Mouse (Mus musculus) embryonic facial prominence, embryonic 13.5 days (tissue): ENCODE measurements around the gene Bmyc. TPM values are rescaled to one million over a fixed set of nuclear protein-coding genes. Genes with fewer than 3 reads are reported as not detected.

Experiments used
- ATAC-seq: fragments of 200-750 bp; cut with Nextera tagmentation; 2 replicates; pipeline ENCODE4 v1.8.0; 2017; ENCODE audit warnings: low read depth; ENCODE audit not compliant: insufficient number of reproducible peaks, insufficient read depth, low FRiP score, low TSS enrichment
- H3K27ac ChIP-seq: fragments of 300-500 bp; sonication (generic); 2 replicates; pipeline ENCODE4 v1.5.1; 2015; ENCODE audit warnings: moderate library complexity, mild to moderate bottlenecking, inconsistent platforms
- H3K27me3 ChIP-seq: fragments of 300-500 bp; sonication (generic); 2 replicates; pipeline ENCODE4 v1.6.1; 2015; ENCODE audit warnings: mild to moderate bottlenecking, inconsistent platforms
- H3K36me3 ChIP-seq: fragments of 300-500 bp; sonication (generic); 2 replicates; pipeline ENCODE4 v1.6.1; 2015; ENCODE audit warnings: mild to moderate bottlenecking, inconsistent platforms
- H3K4me1 ChIP-seq: fragments of 300-500 bp; sonication (generic); 2 replicates; pipeline ENCODE4 v1.6.1; 2015; ENCODE audit warnings: inconsistent platforms
- H3K4me2 ChIP-seq: fragments of 300-500 bp; sonication (generic); 2 replicates; pipeline ENCODE4 v1.6.1; 2015; ENCODE audit warnings: moderate library complexity, mild to moderate bottlenecking, inconsistent platforms
- H3K4me3 ChIP-seq: fragments of 300-500 bp; sonication (generic); 2 replicates; pipeline ENCODE4 v1.5.1; 2015; ENCODE audit warnings: mild to moderate bottlenecking, inconsistent platforms
- H3K9ac ChIP-seq: fragments of 300-500 bp; sonication (generic); 2 replicates; pipeline ENCODE4 v1.6.1; 2015; ENCODE audit warnings: mild to moderate bottlenecking, inconsistent platforms
- H3K9me3 ChIP-seq: fragments of 300-500 bp; sonication (generic); 2 replicates; pipeline ENCODE4 v1.6.1; 2016; ENCODE audit warnings: inconsistent platforms
- WGBS: fragments of 180-500 bp; shearing (Covaris S2); methylation state at CpG from one replicate; pipeline ENCODE4 v1.1.7; 2015; ENCODE audit warnings: mixed read lengths; 5-methylcytosine and 5-hydroxymethylcytosine counted together
- polyA plus RNA-seq: library from polyadenylated mRNA; unstranded; fragments of >200 nt; fragmentation: Nextera tagmentation; extraction: Ambion mirVana; gene quantifications from 2 replicates; pipeline ENCODE4 v1.2.1, GENCODE M21; 2015

Bmyc gene
- polyA plus RNA-seq = 95.4 and 103 TPM in 2 replicates

GRCm38 (mm10) chr2:25706643-25707481 lies at the start of gene Bmyc:
Bmyc (plus strand) TSS chr2:25706739.
- no peaks in the 10 kb centered on the region for H3K9me3 ChIP-seq
- H3K4me3 ChIP-seq = peak within 1 kb of the TSS; percentile 80
- peak within 1 kb of the TSS; percentile 79 for H3K27ac ChIP-seq
- no peaks in the 10 kb centered on the region for H3K36me3 ChIP-seq
- H3K9ac ChIP-seq = peak within 1 kb of the TSS; percentile 83
- H3K4me2 ChIP-seq = peak within 1 kb of the TSS; percentile 76
- WGBS = under 1% methylated on average over 78 of the region's 78 CpGs
- ATAC-seq = peak; percentile 85
- H3K27me3 ChIP-seq = no peaks in the 10 kb centered on the region
- H3K4me1 ChIP-seq = peaks cover 13% of the 10 kb centered on the region

DNA sequence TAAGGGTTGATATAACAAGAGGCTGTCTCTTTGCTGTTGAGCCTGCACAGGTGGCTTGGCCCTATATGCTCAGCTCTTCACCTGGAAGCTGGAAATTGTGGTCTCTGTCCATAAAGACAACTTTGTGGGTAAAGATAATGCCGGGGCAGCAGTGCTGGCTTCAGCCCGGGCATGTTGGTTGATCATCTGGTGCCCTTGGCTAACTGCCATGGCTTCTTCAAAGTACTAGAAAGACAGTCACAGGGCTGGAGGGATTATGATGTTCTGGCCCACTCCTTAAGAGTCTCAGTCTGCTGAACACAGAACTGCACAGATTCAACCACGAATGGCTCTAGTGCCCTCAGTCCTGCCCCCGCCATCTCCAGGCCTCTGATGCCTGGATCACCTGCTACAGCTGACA lies 49.3 kb upstream of the Bmyc start:
- whole genome bisulfite sequencing = 78% methylated on average over 4 of the region's 4 CpGs
- no peaks in the 10 kb centered on the region for H3K27me3 ChIP-seq
- ATAC-seq = no peak

GRCm38 (mm10) chr2:25657652-25658051 lies 48.9 kb upstream of the Bmyc start, which contains the start of gene Lcn5:
Lcn5 (plus strand) TSS chr2:25657952.
- no peaks in the 10 kb centered on the region for H3K27me3 ChIP-seq
- no peak within 1 kb of the TSS for H3K27ac ChIP-seq
- H3K36me3 ChIP-seq = no peaks in the 10 kb centered on the region

More for the DNA sequence above, 49.3 kb upstream of the Bmyc start:
- no peak overlapping the region for H3K27ac ChIP-seq
- H3K4me2 ChIP-seq = no peak overlapping the region
- H3K9ac ChIP-seq = no peak overlapping the region
- H3K36me3 ChIP-seq = no peaks in the 10 kb centered on the region
- no peak overlapping the region for H3K4me3 ChIP-seq
- H3K4me1 ChIP-seq = no peaks in the 10 kb centered on the region
- H3K9me3 ChIP-seq = no peaks in the 10 kb centered on the region

GRCm38 (mm10) chr2:25660279-25660678 lies 46.3 kb upstream of the Bmyc start:
- Histone ChIP-seq H3K9me3 (no peaks in the 10 kb centered on the region), H3K36me3 (no peaks in the 10 kb centered on the region), H3K9ac (no peak overlapping the region), H3K4me2 (no peak overlapping the region), H3K4me1 (no peaks in the 10 kb centered on the region), H3K27ac (no peak overlapping the region), H3K4me3 (no peak overlapping the region), H3K27me3 (no peaks in the 10 kb centered on the region)
- no peak for ATAC-seq
- 84% methylated on average over 8 of the region's 8 CpGs for WGBS

More at GRCm38 (mm10) chr2:25657652-25658051, 48.9 kb upstream of the Bmyc start, which contains the start of gene Lcn5:
- Histone ChIP-seq H3K9me3 (no peaks in the 10 kb centered on the region), H3K9ac (no peak within 1 kb of the TSS), H3K4me3 (no peak within 1 kb of the TSS), H3K4me2 (no peak within 1 kb of the TSS), H3K4me1 (no peaks in the 10 kb centered on the region)
- no peak for ATAC-seq

- H3K9ac ChIP-seq = no peak overlapping the region
- no peaks in the 10 kb centered on the region for H3K4me1 ChIP-seq
- no peak overlapping the region for H3K27ac ChIP-seq
- H3K4me2 ChIP-seq = no peak overlapping the region
- H3K4me3 ChIP-seq = no peak overlapping the region
- no peaks in the 10 kb centered on the region for H3K9me3 ChIP-seq
- 83% methylated on average over 6 of the region's 6 CpGs for WGBS
- ATAC-seq = no peak
- no peaks in the 10 kb centered on the region for H3K36me3 ChIP-seq
- no peaks in the 10 kb centered on the region for H3K27me3 ChIP-seq
Observed at GRCm38 (mm10) chr2:25661245-25661970, 45.1 kb upstream of the Bmyc start.

DNA sequence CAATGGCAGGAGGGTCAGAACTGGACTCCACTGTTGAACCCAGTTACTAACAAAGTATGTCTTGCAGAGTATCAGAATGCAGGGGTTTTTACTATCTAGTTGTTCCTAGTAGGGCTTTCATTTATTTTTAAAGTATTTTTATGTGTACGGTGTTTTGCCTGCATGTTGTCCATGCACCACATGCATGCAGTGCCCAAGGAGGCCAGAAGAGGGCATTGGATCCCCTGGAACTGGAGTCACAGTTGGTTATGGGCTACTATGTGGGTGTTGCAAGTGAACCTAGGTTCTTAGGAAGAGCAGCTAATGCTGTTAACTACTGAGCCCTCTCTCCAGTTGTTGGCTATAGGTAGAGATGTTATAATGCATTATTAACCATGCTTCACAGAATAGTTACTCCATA lies 43.0 kb upstream of the Bmyc start:
- Histone ChIP-seq H3K27ac (no peak overlapping the region), H3K27me3 (no peaks in the 10 kb centered on the region), H3K36me3 (no peaks in the 10 kb centered on the region), H3K4me1 (no peaks in the 10 kb centered on the region), H3K9me3 (no peaks in the 10 kb centered on the region), H3K4me3 (no peak overlapping the region), H3K4me2 (no peak overlapping the region), H3K9ac (no peak overlapping the region)
- no peak for ATAC-seq
- 53% methylated on average over 1 of the region's 1 CpGs for WGBS

DNA sequence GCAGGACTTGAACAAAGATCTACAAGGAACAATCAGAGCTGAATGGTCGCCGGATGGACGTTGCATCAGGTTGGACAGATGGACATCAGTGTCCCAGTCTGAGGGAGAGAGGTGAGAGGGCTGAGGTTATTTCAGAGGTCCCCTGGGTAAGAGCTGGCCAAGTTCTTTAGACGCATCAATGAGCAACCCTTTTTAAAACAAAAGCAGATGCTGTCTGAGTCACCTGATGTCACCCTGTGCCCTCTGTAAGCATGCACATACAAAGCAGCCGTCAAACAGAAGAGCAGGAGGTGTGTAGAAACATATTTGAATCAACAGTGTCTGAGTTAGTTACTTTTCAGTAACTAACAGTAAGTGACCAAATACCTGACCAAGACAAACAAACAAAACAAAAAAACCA lies 42.4 kb upstream of the Bmyc start:
- no peak for ATAC-seq
- no peaks in the 10 kb centered on the region for H3K36me3 ChIP-seq
- H3K4me3 ChIP-seq = no peak overlapping the region
- H3K9me3 ChIP-seq = no peaks in the 10 kb centered on the region
- H3K9ac ChIP-seq = no peak overlapping the region
- no peaks in the 10 kb centered on the region for H3K27me3 ChIP-seq
- H3K4me2 ChIP-seq = no peak overlapping the region
- H3K4me1 ChIP-seq = no peaks in the 10 kb centered on the region
- H3K27ac ChIP-seq = no peak overlapping the region
- 71% methylated on average over 5 of the region's 5 CpGs for WGBS

- H3K4me2 ChIP-seq = no peak overlapping the region
- 70% methylated on average over 1 of the region's 1 CpGs for WGBS
- no peaks in the 10 kb centered on the region for H3K27me3 ChIP-seq
- H3K4me3 ChIP-seq = no peak overlapping the region
- no peak overlapping the region for H3K9ac ChIP-seq
- no peaks in the 10 kb centered on the region for H3K4me1 ChIP-seq
- no peaks in the 10 kb centered on the region for H3K9me3 ChIP-seq
- H3K27ac ChIP-seq = no peak overlapping the region
- ATAC-seq = no peak
- no peaks in the 10 kb centered on the region for H3K36me3 ChIP-seq
Observed at GRCm38 (mm10) chr2:25666516-25666915, 40.0 kb upstream of the Bmyc start.

- Histone ChIP-seq H3K4me3 (no peak within 1 kb of the TSS), H3K27me3 (no peaks in the 10 kb centered on the region), H3K9ac (no peak within 1 kb of the TSS), H3K27ac (no peak within 1 kb of the TSS), H3K36me3 (no peaks in the 10 kb centered on the region), H3K4me1 (0 out of 2 replicates have a peak, but pooled peaks cover 3% of the 10 kb centered on the region), H3K9me3 (no peaks in the 10 kb centered on the region), H3K4me2 (no peak within 1 kb of the TSS)
- WGBS = 88% methylated on average over 3 of the region's 3 CpGs
- no peak for ATAC-seq
Observed at GRCm38 (mm10) chr2:25676486-25676885, 30.1 kb upstream of the Bmyc start, which contains the start of gene Lcn6. Lcn6 (plus strand) TSS chr2:25676786.

GRCm38 (mm10) chr2:25679559-25679958 lies 27.0 kb upstream of the Bmyc start:
- H3K9me3 ChIP-seq = no peaks in the 10 kb centered on the region
- H3K4me2 ChIP-seq = no peak overlapping the region
- H3K36me3 ChIP-seq = no peaks in the 10 kb centered on the region
- H3K27ac ChIP-seq = no peak overlapping the region
- H3K4me1 ChIP-seq = 0 out of 2 replicates have a peak, but pooled peaks cover 3% of the 10 kb centered on the region
- 74% methylated on average over 6 of the region's 6 CpGs for WGBS
- no peak for ATAC-seq
- H3K9ac ChIP-seq = no peak overlapping the region
- 0 out of 2 replicates have a peak, but pooled peaks cover 1% of the 10 kb centered on the region for H3K27me3 ChIP-seq
- H3K4me3 ChIP-seq = no peak overlapping the region

DNA sequence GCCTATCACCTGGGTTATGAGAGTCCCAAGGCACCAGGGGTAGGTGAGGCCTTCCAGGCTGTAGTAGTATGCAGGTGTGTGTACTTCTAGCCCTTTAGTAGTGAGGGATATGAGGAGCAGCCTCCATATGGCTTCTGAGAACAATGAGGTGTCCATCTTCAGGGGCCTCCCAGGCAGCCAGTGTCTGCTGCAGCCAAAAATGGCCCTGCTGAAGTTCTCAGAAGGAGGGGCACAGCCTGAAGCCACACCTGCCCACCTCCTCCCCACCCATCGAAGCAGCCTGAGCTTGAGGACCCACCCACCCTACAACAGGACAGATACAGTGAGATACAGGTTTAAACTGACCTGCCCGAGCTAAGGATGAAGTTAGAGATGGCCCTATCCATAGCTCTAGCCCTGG lies 24.1 kb upstream of the Bmyc start, which contains the start of gene Lcn10:
Gene Lcn10, plus strand, starts transcription at position 301 of the 400 bp plus-strand sequence.
- Histone ChIP-seq H3K4me2 (no peak within 1 kb of the TSS), H3K4me3 (no peak within 1 kb of the TSS), H3K9me3 (no peaks in the 10 kb centered on the region), H3K36me3 (no peaks in the 10 kb centered on the region), H3K27me3 (0 out of 2 replicates have a peak, but pooled peaks cover 3% of the 10 kb centered on the region), H3K27ac (no peak within 1 kb of the TSS), H3K9ac (no peak within 1 kb of the TSS), H3K4me1 (0 out of 2 replicates have a peak, but pooled peaks cover 3% of the 10 kb centered on the region)
- no peak for ATAC-seq
- WGBS = 68% methylated on average over 2 of the region's 2 CpGs
